Mouse (Mus musculus) lung, embryonic 15.5 days (tissue): ENCODE measurements at regions not wholly inside any gene's neighbourhood (a gene's known extent, or its start where the extent isn't known, plus 50 kb on each side); places are given as distances from the start of the nearest gene placed in this dataset.

ENCODE experiments used
- ATAC-seq: fragments of 200-750 bp; cut with Nextera tagmentation; 2 replicates; pipeline ENCODE4 v1.8.0; 2017; ENCODE audit warnings: moderate number of reproducible peaks, borderline replicate concordance; ENCODE audit not compliant: low FRiP score, low TSS enrichment; ENCODE audit errors: extremely low read depth
- H3K27ac ChIP-seq: fragments of 300-500 bp; sonication (generic); 2 replicates; pipeline ENCODE4 v1.5.1; 2015; ENCODE audit warnings: moderate library complexity, mild to moderate bottlenecking, inconsistent platforms
- H3K27me3 ChIP-seq: fragments of 300-500 bp; sonication (generic); 2 replicates; pipeline ENCODE4 v1.6.1; 2015; ENCODE audit warnings: inconsistent platforms
- H3K36me3 ChIP-seq: fragments of 300-500 bp; sonication (generic); 2 replicates; pipeline ENCODE4 v1.6.1; 2015; ENCODE audit warnings: inconsistent platforms
- H3K4me1 ChIP-seq: fragments of 300-500 bp; sonication (generic); 2 replicates; pipeline ENCODE4 v1.6.1; 2015; ENCODE audit warnings: inconsistent platforms
- H3K4me2 ChIP-seq: fragments of 300-500 bp; sonication (generic); 2 replicates; pipeline ENCODE4 v1.6.1; 2015; ENCODE audit warnings: inconsistent platforms, mild to moderate bottlenecking, moderate library complexity
- H3K4me3 ChIP-seq: fragments of 300-500 bp; sonication (generic); 2 replicates; pipeline ENCODE4 v1.5.1; 2015; ENCODE audit warnings: mild to moderate bottlenecking, inconsistent platforms
- H3K9ac ChIP-seq: fragments of 300-500 bp; sonication (generic); 2 replicates; pipeline ENCODE4 v1.6.1; 2015; ENCODE audit warnings: inconsistent platforms
- H3K9me3 ChIP-seq: fragments of 300-500 bp; sonication (generic); 2 replicates; pipeline ENCODE4 v1.6.1; 2016; ENCODE audit warnings: inconsistent platforms
- WGBS: fragments of 180-500 bp; shearing (Covaris S2); methylation state at CpG from one replicate; pipeline ENCODE4 v1.1.7; 2015; 5-methylcytosine and 5-hydroxymethylcytosine counted together

- WGBS: 90% methylated on average over 4 of the region's 4 CpGs
- Histone ChIP-seq H3K4me3 (no peak overlapping the region), H3K4me2 (no peak overlapping the region), H3K9me3 (no peaks in the 10 kb centered on the region), H3K4me1 (no peaks in the 10 kb centered on the region), H3K27ac (no peak overlapping the region), H3K9ac (no peak overlapping the region), H3K27me3 (no peaks in the 10 kb centered on the region), H3K36me3 (no peaks in the 10 kb centered on the region)
- no peak for ATAC-seq
These were observed 237.5 kb upstream of the Gm12728 start for GRCm38 (mm10) chr4:105551966-105552685.

DNA sequence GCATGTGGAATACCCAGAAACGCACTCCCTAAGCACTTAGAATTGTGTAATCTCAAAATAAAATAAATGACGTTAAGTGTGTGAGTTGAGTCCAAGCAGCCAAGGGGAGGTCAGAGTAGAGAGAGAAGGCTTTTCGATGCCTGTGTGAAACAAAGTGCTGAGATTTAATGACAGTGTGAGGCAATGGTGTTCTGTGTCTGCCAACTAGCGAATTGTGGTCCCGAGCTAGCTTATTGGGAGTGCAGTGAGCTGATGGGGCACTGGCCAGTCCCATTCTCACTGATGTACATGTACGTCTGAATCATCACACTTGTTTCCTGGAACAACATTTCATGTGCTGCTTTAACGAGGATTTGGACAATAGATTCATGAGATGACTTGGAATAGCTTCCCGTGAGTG, 234.7 kb upstream of the Gm12728 start:
- WGBS: 66% methylated on average over 8 of the region's 8 CpGs
- Histone ChIP-seq H3K4me1 (no peaks in the 10 kb centered on the region), H3K4me2 (no peak overlapping the region), H3K36me3 (no peaks in the 10 kb centered on the region), H3K27ac (no peak overlapping the region), H3K9me3 (no peaks in the 10 kb centered on the region), H3K27me3 (no peaks in the 10 kb centered on the region), H3K4me3 (no peak overlapping the region), H3K9ac (no peak overlapping the region)
- ATAC-seq: no peak

DNA sequence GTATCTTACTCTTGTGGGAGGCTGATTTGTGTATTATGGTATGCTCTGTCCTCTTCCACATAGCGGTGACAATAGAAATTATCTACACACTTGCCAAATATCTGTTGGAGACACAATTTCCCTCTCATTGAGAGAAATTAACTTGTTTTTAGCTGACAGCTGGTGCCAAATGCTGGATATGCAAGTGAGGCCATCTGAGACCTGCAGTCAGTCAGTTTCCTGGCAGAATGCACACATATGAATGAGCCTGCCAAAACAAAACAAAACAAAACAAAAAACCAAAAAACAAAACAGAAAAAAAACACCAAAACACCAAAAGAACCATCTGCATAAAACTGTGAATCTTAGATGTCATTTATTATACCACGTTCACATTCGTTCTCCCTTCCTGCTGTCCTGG, 233.7 kb upstream of the Gm12728 start:
- Histone ChIP-seq H3K9me3 (no peaks in the 10 kb centered on the region), H3K4me1 (no peaks in the 10 kb centered on the region), H3K9ac (no peak overlapping the region), H3K4me2 (no peak overlapping the region), H3K36me3 (no peaks in the 10 kb centered on the region), H3K27me3 (no peaks in the 10 kb centered on the region), H3K4me3 (no peak overlapping the region), H3K27ac (no peak overlapping the region)
- ATAC-seq: no peak
- WGBS: 91% methylated on average over 3 of the region's 3 CpGs

GRCm38 (mm10) chr4:105557396-105557795, 232.3 kb upstream of the Gm12728 start:
- ATAC-seq: no peak
- no peaks in the 10 kb centered on the region for H3K36me3 ChIP-seq
- H3K4me3 ChIP-seq: no peak overlapping the region
- H3K27me3 ChIP-seq: no peaks in the 10 kb centered on the region
- no peak overlapping the region for H3K27ac ChIP-seq
- H3K9ac ChIP-seq: no peak overlapping the region
- 83% methylated on average over 2 of the region's 2 CpGs for WGBS
- H3K4me1 ChIP-seq: no peaks in the 10 kb centered on the region
- no peaks in the 10 kb centered on the region for H3K9me3 ChIP-seq
- H3K4me2 ChIP-seq: no peak overlapping the region

GRCm38 (mm10) chr4:105560055-105560454, 229.6 kb upstream of the Gm12728 start:
- no peak overlapping the region for H3K9ac ChIP-seq
- no peak overlapping the region for H3K4me2 ChIP-seq
- no peak overlapping the region for H3K27ac ChIP-seq
- H3K9me3 ChIP-seq: no peaks in the 10 kb centered on the region
- H3K4me1 ChIP-seq: no peaks in the 10 kb centered on the region
- no peak for ATAC-seq
- H3K4me3 ChIP-seq: no peak overlapping the region
- 46% methylated on average over 3 of the region's 3 CpGs for WGBS
- H3K27me3 ChIP-seq: no peaks in the 10 kb centered on the region
- H3K36me3 ChIP-seq: no peaks in the 10 kb centered on the region

GRCm38 (mm10) chr4:105560781-105561180, 228.9 kb upstream of the Gm12728 start:
- Histone ChIP-seq H3K27ac (no peak overlapping the region), H3K4me3 (no peak overlapping the region), H3K27me3 (no peaks in the 10 kb centered on the region), H3K4me2 (no peak overlapping the region), H3K4me1 (no peaks in the 10 kb centered on the region), H3K9ac (no peak overlapping the region), H3K9me3 (no peaks in the 10 kb centered on the region), H3K36me3 (no peaks in the 10 kb centered on the region)
- WGBS: 59% methylated on average over 3 of the region's 3 CpGs
- ATAC-seq: no peak

- no peak overlapping the region for H3K4me2 ChIP-seq
- WGBS: 70% methylated on average over 3 of the region's 3 CpGs
- no peaks in the 10 kb centered on the region for H3K36me3 ChIP-seq
- H3K9me3 ChIP-seq: no peaks in the 10 kb centered on the region
- no peaks in the 10 kb centered on the region for H3K4me1 ChIP-seq
- no peak overlapping the region for H3K4me3 ChIP-seq
- no peak overlapping the region for H3K27ac ChIP-seq
- ATAC-seq: no peak
- H3K27me3 ChIP-seq: no peaks in the 10 kb centered on the region
- no peak overlapping the region for H3K9ac ChIP-seq
These were observed 228.1 kb upstream of the Gm12728 start for GRCm38 (mm10) chr4:105561611-105562010.

- H3K36me3 ChIP-seq: no peaks in the 10 kb centered on the region
- H3K4me2 ChIP-seq: no peak overlapping the region
- 80% methylated on average over 7 of the region's 7 CpGs for WGBS
- ATAC-seq: no peak
- no peaks in the 10 kb centered on the region for H3K4me1 ChIP-seq
- no peaks in the 10 kb centered on the region for H3K9me3 ChIP-seq
- no peak overlapping the region for H3K27ac ChIP-seq
- H3K4me3 ChIP-seq: no peak overlapping the region
- no peaks in the 10 kb centered on the region for H3K27me3 ChIP-seq
- H3K9ac ChIP-seq: no peak overlapping the region
These were observed 223.9 kb upstream of the Gm12728 start for GRCm38 (mm10) chr4:105565796-105566195.

DNA sequence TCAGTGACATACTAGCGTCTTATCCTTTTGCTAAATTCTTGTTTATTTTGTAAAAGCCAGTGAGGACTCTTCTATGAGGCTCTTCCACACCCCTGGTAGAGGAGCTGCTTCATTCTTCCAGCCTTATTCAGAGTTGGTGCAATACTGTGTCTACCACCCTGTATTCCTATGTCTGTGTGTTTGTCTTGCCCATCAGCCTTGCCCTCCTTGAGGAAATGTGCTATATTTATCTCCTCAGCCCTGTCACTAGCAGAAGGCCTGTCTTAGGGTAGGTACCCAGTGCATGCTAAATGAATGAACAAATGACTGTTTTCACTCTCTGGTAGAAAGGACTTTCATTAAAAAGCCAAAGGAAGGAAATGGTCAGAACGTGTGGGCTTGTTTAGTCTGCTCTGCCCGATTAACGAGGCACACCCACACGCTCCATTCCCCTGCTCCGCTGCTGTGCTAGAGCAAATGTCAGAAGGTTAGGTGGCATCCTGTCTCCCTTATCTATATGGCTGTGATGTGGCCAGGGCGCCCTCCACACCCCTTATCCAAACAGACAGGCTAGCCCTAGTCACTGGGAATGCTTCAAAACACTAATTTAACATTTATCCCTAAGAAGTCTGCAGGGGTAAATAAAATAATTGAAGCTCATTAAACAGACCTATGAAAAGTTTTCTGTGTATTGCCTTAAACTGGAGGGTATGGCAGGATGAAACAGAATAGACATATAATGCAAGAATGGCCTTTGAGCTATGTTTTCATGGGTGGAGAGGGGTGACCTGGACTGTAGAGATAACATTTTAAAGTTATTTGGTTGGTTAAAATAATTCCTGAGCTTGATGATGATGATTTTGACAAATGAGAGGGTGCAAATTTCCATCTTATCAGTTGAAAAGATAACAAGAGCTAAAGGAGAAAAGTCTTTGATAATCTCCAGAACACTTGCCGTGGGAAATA, 222.9 kb upstream of the Gm12728 start:
- H3K4me3 ChIP-seq: no peak overlapping the region
- no peaks in the 10 kb centered on the region for H3K27me3 ChIP-seq
- H3K27ac ChIP-seq: no peak overlapping the region
- WGBS: 46% methylated on average over 8 of the region's 8 CpGs
- H3K9ac ChIP-seq: no peak overlapping the region
- ATAC-seq: no peak
- no peaks in the 10 kb centered on the region for H3K9me3 ChIP-seq
- no peaks in the 10 kb centered on the region for H3K36me3 ChIP-seq
- no peaks in the 10 kb centered on the region for H3K4me1 ChIP-seq
- no peak overlapping the region for H3K4me2 ChIP-seq

DNA sequence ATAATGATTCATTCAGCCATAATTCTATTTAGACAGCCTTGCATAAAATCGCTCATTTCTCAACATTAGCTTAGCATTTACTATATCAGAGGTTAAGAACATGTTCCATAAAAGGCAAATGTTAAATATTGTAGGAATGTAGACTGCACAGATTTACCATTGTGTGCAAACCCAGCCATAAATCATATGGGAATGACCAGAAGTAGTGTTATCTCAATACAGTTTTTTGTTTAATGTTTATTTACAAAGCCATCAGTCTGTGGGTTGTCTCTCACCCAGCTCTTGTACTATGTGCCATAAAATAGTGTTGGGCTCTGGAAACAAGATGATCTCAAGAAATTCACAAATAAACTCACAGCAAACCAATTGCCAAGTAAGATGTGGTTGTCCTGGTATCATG, 220.0 kb upstream of the Gm12728 start:
- Histone ChIP-seq H3K9ac (no peak overlapping the region), H3K4me1 (no peaks in the 10 kb centered on the region), H3K9me3 (no peaks in the 10 kb centered on the region), H3K27me3 (no peaks in the 10 kb centered on the region), H3K36me3 (no peaks in the 10 kb centered on the region), H3K4me2 (no peak overlapping the region), H3K27ac (no peak overlapping the region), H3K4me3 (no peak overlapping the region)
- 76% methylated on average over 1 of the region's 1 CpGs for WGBS
- no peak for ATAC-seq

- Histone ChIP-seq H3K27ac (no peak overlapping the region), H3K4me3 (no peak overlapping the region), H3K4me2 (no peak overlapping the region), H3K9me3 (no peaks in the 10 kb centered on the region), H3K36me3 (no peaks in the 10 kb centered on the region), H3K27me3 (no peaks in the 10 kb centered on the region), H3K9ac (no peak overlapping the region), H3K4me1 (no peaks in the 10 kb centered on the region)
- no peak for ATAC-seq
- 86% methylated on average over 2 of the region's 2 CpGs for WGBS
These were observed 214.1 kb upstream of the Gm12728 start for GRCm38 (mm10) chr4:105575550-105575949.

GRCm38 (mm10) chr4:105580987-105581386, 208.7 kb upstream of the Gm12728 start:
- Histone ChIP-seq H3K27me3 (no peaks in the 10 kb centered on the region), H3K9ac (no peak overlapping the region), H3K4me2 (no peak overlapping the region), H3K4me1 (no peaks in the 10 kb centered on the region; the same call in 1 of the 2 replicates), H3K9me3 (no peaks in the 10 kb centered on the region), H3K36me3 (no peaks in the 10 kb centered on the region), H3K4me3 (no peak overlapping the region), H3K27ac (no peak overlapping the region)
- 37% methylated on average over 7 of the region's 7 CpGs for WGBS
- no peak for ATAC-seq
